Mouse (Mus musculus) embryonic facial prominence, embryonic 14.5 days (tissue): ENCODE measurements around the gene Cdc42ep2. TPM values are rescaled to one million over a fixed set of nuclear protein-coding genes. Genes with fewer than 3 reads are reported as not detected.
A peak's percentile ranks its signal among the peaks of the same experiment; 100 is the strongest.

Experiments used
- ATAC-seq: fragments of 200-750 bp; cut with Nextera tagmentation; 2 replicates; pipeline ENCODE4 v1.8.0; 2017; ENCODE audit warnings: low read depth, moderate number of reproducible peaks, moderate TSS enrichment
- DNase-seq: peaks from one replicate; pipeline ENCODE4 v3.0.0-alpha.2; 2015; ENCODE audit warnings: low spot score
- H3K27ac ChIP-seq: fragments of 300-500 bp; sonication (generic); replicated peaks from 2 replicates; pipeline ENCODE4 v1.5.1; 2014; ENCODE audit warnings: low read depth, mild to moderate bottlenecking, low read length, moderate library complexity
- H3K27me3 ChIP-seq: fragments of 300-500 bp; sonication (generic); replicated peaks from 2 replicates; pipeline ENCODE4 v1.6.1; 2014; ENCODE audit warnings: low read length; ENCODE audit not compliant: control insufficient read depth, insufficient read depth
- H3K36me3 ChIP-seq: fragments of 300-500 bp; sonication (generic); 2 replicates; pipeline ENCODE4 v1.6.1; 2014; ENCODE audit warnings: low read length, mixed read lengths; ENCODE audit not compliant: control insufficient read depth, insufficient read depth
- H3K4me1 ChIP-seq: fragments of 300-500 bp; sonication (generic); 2 replicates; pipeline ENCODE4 v1.6.1; 2014; ENCODE audit warnings: antibody characterized with exemption, low read length; ENCODE audit not compliant: control insufficient read depth, insufficient read depth
- H3K4me2 ChIP-seq: fragments of 300-500 bp; sonication (generic); 2 replicates; pipeline ENCODE4 v1.6.1; 2014; ENCODE audit warnings: low read depth, mild to moderate bottlenecking, low read length, moderate library complexity, mixed read lengths
- H3K4me3 ChIP-seq: fragments of 300-500 bp; sonication (generic); 2 replicates; pipeline ENCODE4 v1.5.1; 2014; ENCODE audit warnings: low read depth, mild to moderate bottlenecking, low read length
- H3K9ac ChIP-seq: fragments of 300-500 bp; sonication (generic); 2 replicates; pipeline ENCODE4 v1.6.1; 2014; ENCODE audit warnings: low read depth, mild to moderate bottlenecking, low read length, moderate library complexity, mixed read lengths
- H3K9me3 ChIP-seq: fragments of 300-500 bp; sonication (generic); 2 replicates; pipeline ENCODE4 v1.6.1; 2016; ENCODE audit warnings: low read length; ENCODE audit not compliant: control insufficient read depth
- WGBS: fragments of 180-500 bp; shearing (Covaris S2); extraction: QIAGEN DNeasy Blood & Tissue Kit; methylation state at CpG from one replicate; pipeline ENCODE4 v1.1.7; 2014; 5-methylcytosine and 5-hydroxymethylcytosine counted together
- polyA plus RNA-seq: library from polyadenylated mRNA; unstranded; fragments of >200 nt; fragmentation: Nextera tagmentation; extraction: Ambion mirVana; gene quantifications from 2 replicates; pipeline ENCODE4 v1.2.1, GENCODE M21; 2014

Cdc42ep2 gene
- polyA plus RNA-seq, 1 experiment from 2014 or later: 16.2 TPM

GRCm38 (mm10) chr19:5950218-5950617 is 25.6 kb upstream of the Cdc42ep2 start:
- Histone ChIP-seq H3K27me3 (no peaks in the 10 kb centered on the region), H3K9me3 (no peaks in the 10 kb centered on the region), H3K36me3 (peaks cover 89% of the 10 kb centered on the region), H3K9ac (no peak overlapping the region), H3K4me2 (no peak overlapping the region), H3K27ac (no peak overlapping the region), H3K4me3 (no peak overlapping the region), H3K4me1 (0 out of 2 replicates have a peak, but pooled peaks cover 3% of the 10 kb centered on the region)
- no peak for ATAC-seq
- 95% methylated on average over 11 of the region's 11 CpGs for WGBS
- DNase-seq: no peak

GRCm38 (mm10) chr19:5945891-5946290 is 21.3 kb upstream of the Cdc42ep2 start:
- Histone ChIP-seq H3K27ac (peak overlapping the region; percentile 3; the same call in 1 of the 2 replicates), H3K4me3 (no peak overlapping the region), H3K4me2 (no peak overlapping the region), H3K9ac (no peak overlapping the region), H3K9me3 (no peaks in the 10 kb centered on the region), H3K27me3 (no peaks in the 10 kb centered on the region), H3K4me1 (peaks cover 3% of the 10 kb centered on the region; the same call in 1 of the 2 replicates), H3K36me3 (peaks cover 64% of the 10 kb centered on the region)
- 73% methylated on average over 8 of the region's 8 CpGs for WGBS
- no peak for DNase-seq
- no peak for ATAC-seq

- H3K9me3 ChIP-seq: no peaks in the 10 kb centered on the region
- H3K9ac ChIP-seq: no peak overlapping the region
- no peak overlapping the region; the same call in 1 of the 2 replicates for H3K27ac ChIP-seq
- no peak overlapping the region for H3K4me3 ChIP-seq
- H3K4me2 ChIP-seq: no peak overlapping the region
- DNase-seq (peak; percentile 74), ATAC-seq (peak; percentile 30)
- H3K36me3 ChIP-seq: peaks cover 55% of the 10 kb centered on the region
- 69% methylated on average over 7 of the region's 7 CpGs for WGBS
- H3K4me1 ChIP-seq: peaks cover 8% of the 10 kb centered on the region; the same call in 1 of the 2 replicates
- no peaks in the 10 kb centered on the region for H3K27me3 ChIP-seq
These were observed 20.4 kb upstream of the Cdc42ep2 start for GRCm38 (mm10) chr19:5945027-5945426.

GRCm38 (mm10) chr19:5944145-5944544 is 19.5 kb upstream of the Cdc42ep2 start:
- Histone ChIP-seq H3K36me3 (peaks cover 46% of the 10 kb centered on the region), H3K4me2 (no peak overlapping the region), H3K4me1 (peaks cover 8% of the 10 kb centered on the region; the same call in 1 of the 2 replicates), H3K9me3 (no peaks in the 10 kb centered on the region), H3K27me3 (no peaks in the 10 kb centered on the region), H3K9ac (no peak overlapping the region), H3K4me3 (no peak overlapping the region), H3K27ac (peak overlapping the region; percentile 22; the same call in 1 of the 2 replicates)
- WGBS: 66% methylated on average over 8 of the region's 8 CpGs
- no peak for DNase-seq
- no peak for ATAC-seq

- peaks cover 8% of the 10 kb centered on the region; the same call in 1 of the 2 replicates for H3K4me1 ChIP-seq
- WGBS: 92% methylated on average over 15 of the region's 15 CpGs
- H3K9me3 ChIP-seq: no peaks in the 10 kb centered on the region
- H3K4me3 ChIP-seq: no peak overlapping the region
- no peak for DNase-seq
- no peak overlapping the region for H3K4me2 ChIP-seq
- ATAC-seq: no peak
- no peak overlapping the region for H3K27ac ChIP-seq
- no peak overlapping the region for H3K9ac ChIP-seq
- no peaks in the 10 kb centered on the region for H3K27me3 ChIP-seq
- peaks cover 40% of the 10 kb centered on the region for H3K36me3 ChIP-seq
These were observed 18.8 kb upstream of the Cdc42ep2 start for GRCm38 (mm10) chr19:5943404-5943803.

GRCm38 (mm10) chr19:5942581-5942980 is 18.0 kb upstream of the Cdc42ep2 start:
- H3K27ac ChIP-seq: no peak overlapping the region
- H3K4me3 ChIP-seq: no peak overlapping the region
- H3K27me3 ChIP-seq: no peaks in the 10 kb centered on the region
- peaks cover 13% of the 10 kb centered on the region for H3K4me1 ChIP-seq
- no peaks in the 10 kb centered on the region for H3K9me3 ChIP-seq
- DNase-seq: no peak
- no peak overlapping the region for H3K9ac ChIP-seq
- ATAC-seq: no peak
- H3K4me2 ChIP-seq: no peak overlapping the region
- H3K36me3 ChIP-seq: peaks cover 32% of the 10 kb centered on the region
- WGBS: 88% methylated on average over 7 of the region's 7 CpGs

GRCm38 (mm10) chr19:5940656-5941055 is 16.0 kb upstream of the Cdc42ep2 start:
- DNase-seq (no peak), ATAC-seq (no peak)
- 88% methylated on average over 10 of the region's 10 CpGs for WGBS
- no peak overlapping the region for H3K4me3 ChIP-seq
- peaks cover 16% of the 10 kb centered on the region for H3K36me3 ChIP-seq
- H3K27me3 ChIP-seq: no peaks in the 10 kb centered on the region
- no peak overlapping the region for H3K4me2 ChIP-seq
- peak overlapping the region; percentile 75 for H3K27ac ChIP-seq
- H3K9ac ChIP-seq: no peak overlapping the region
- H3K4me1 ChIP-seq: peaks cover 16% of the 10 kb centered on the region
- H3K9me3 ChIP-seq: no peaks in the 10 kb centered on the region

GRCm38 (mm10) chr19:5940173-5940572 is 15.6 kb upstream of the Cdc42ep2 start:
- H3K9ac ChIP-seq: no peak overlapping the region
- no peak overlapping the region for H3K4me3 ChIP-seq
- ATAC-seq: peak; percentile 82
- H3K27me3 ChIP-seq: no peaks in the 10 kb centered on the region
- DNase-seq: peak; percentile 89
- H3K4me2 ChIP-seq: no peak overlapping the region
- H3K9me3 ChIP-seq: no peaks in the 10 kb centered on the region
- peaks cover 20% of the 10 kb centered on the region for H3K4me1 ChIP-seq
- H3K27ac ChIP-seq: peak overlapping the region; percentile 75
- peaks cover 13% of the 10 kb centered on the region for H3K36me3 ChIP-seq
- WGBS: 45% methylated on average over 4 of the region's 4 CpGs

GRCm38 (mm10) chr19:5939715-5940114 is 15.1 kb upstream of the Cdc42ep2 start:
- H3K9me3 ChIP-seq: no peaks in the 10 kb centered on the region
- H3K36me3 ChIP-seq: peaks cover 9% of the 10 kb centered on the region
- no peak for ATAC-seq
- DNase-seq: no peak
- WGBS: 64% methylated on average over 5 of the region's 5 CpGs
- H3K4me1 ChIP-seq: peaks cover 22% of the 10 kb centered on the region
- H3K4me3 ChIP-seq: no peak overlapping the region
- no peak overlapping the region for H3K4me2 ChIP-seq
- no peak overlapping the region for H3K9ac ChIP-seq
- no peaks in the 10 kb centered on the region for H3K27me3 ChIP-seq
- H3K27ac ChIP-seq: peak overlapping the region; percentile 75
